Mouse (Mus musculus): Measurements from ENCODE around the gene Apol6.

DNA sequence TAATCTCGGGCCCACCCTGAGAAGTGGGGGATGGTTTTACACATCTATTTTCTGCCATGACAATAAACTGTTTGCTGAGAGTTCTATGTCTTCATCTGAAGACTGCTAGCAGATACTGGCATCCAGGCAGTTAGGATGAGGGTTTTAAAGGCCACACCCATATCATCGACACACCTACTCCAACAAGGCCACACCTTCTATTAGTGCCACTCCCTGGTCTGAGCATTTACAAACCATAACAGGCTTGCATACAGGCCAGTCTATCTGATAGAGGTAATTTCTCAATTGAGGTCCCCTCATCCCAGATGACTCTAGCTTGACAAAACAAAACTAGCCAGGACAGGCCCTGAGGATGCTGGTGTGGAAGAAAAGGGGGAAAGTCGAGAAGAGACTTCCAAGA is 8.9 kb upstream of the Apol6 start:
- TF ChIP-seq GATA1 (IDR thresholded peaks at IDR 0.05; ENCODE audit: borderline replicate concordance, low read length), result no peak
- no peak for TF ChIP-seq FLI1 (IDR thresholded peaks at IDR 0.05; ENCODE audit: low read length)
